Mouse (Mus musculus): ENCODE data around the gene Rnase1. TPM values are rescaled to one million over a fixed set of nuclear protein-coding genes. Genes with fewer than 3 reads are reported as not detected.

Gene Rnase1
- total RNA-seq, 2 experiments from 2014 or later: 1.3 to 2.1 TPM

- no peak for DNase-seq
Observed at GRCm38 (mm10) chr14:51140342-51140741, 6.2 kb downstream of the Rnase1 start.

DNA sequence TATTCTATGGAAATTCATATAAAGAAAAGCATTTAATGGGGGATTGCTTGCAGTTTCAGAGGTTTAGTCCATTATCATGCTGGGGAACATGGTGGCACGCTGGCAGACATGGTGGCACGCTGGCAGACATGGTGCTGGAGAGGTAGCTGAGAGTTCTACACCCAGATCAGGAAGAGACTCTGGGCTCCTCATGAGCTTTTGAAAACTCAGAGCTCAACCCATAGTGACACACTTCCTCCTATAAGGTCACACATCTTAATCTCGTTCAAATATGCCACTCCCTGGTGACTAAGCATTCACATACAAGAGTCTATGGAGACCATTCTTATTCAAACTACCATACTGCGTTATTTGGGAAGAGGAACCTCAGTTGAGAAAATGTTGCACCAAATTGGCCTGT, 14.2 kb downstream of the Rnase1 start:
- no peak for DNase-seq

DNA sequence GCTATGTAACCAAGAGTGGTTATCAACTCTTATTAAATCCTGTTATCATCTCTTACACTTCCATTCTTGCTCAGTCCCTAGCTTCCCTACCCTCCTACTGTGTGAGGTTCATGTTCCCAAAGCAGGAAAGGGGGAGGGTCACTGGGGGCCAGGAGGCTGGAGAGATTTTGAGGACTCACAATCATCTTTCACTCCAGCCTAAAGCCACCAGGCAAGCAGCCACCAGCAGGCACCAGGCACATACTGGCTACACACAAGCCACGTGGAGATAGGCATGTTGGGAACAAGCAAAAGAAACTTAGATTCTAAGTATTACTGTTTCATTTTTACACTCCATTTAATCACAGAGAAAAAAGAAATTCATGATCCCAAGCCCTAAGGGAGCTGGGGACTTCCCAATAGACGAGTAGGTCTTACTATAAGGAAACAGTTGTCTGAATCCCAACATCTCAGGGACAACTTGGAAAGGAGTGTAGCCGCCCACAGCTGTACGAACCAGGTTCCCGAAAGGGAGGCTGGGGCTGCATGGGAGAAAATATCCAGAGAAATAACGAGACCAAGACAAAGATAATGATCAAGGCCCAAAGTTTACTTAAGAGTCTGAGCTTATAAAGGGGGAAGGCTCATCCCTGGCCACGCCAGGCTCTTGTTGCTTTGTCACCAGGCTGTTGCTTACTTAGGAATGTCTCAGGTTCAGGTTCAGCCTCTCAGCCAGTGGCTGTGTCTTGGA, 15.3 kb downstream of the Rnase1 start:
- DNase-seq: no peak

DNA sequence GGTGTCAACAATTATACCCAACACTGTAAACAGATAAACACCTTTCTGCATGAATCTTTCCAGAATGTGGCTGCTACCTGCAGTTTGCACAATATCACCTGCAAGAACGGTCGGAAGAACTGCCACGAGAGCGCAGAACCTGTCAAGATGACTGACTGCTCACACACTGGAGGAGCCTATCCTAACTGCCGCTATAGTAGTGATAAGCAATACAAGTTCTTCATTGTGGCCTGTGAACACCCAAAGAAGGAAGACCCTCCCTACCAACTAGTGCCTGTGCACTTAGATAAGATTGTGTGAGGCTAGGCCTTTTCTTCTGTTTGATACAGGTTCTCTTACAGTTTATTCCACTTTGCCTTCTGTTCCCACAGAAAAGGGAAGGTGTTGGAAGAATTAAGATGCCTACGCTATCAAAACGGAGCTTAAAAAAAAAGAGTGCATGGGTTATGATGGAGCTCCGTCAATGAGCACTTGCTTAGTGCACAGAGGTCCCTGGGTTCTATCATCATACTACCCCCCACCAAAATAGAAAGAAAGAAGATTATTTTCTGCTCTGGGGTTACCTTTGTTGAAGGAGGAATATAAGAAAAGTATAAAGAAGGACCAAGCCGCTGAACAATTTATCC, 16.2 kb downstream of the Rnase1 start:
- no peak for DNase-seq

DNA sequence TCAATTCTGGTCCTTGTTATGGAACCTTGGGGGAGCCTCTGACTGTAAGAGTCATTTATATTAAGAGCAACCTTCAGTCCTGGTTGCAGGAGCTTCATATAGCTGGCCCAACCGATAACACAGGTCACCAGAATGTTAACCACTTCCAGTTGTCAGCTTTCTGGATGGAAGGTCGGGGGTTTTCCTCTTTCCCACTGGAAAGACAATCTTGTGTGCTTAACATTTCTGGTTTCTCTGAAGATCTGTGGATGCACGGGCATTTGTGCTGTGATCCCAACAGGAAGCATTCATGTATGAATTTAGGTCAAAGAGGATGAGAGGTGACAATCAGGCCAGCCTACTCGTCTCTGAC, 17.0 kb downstream of the Rnase1 start:
- no peak for DNase-seq

DNA sequence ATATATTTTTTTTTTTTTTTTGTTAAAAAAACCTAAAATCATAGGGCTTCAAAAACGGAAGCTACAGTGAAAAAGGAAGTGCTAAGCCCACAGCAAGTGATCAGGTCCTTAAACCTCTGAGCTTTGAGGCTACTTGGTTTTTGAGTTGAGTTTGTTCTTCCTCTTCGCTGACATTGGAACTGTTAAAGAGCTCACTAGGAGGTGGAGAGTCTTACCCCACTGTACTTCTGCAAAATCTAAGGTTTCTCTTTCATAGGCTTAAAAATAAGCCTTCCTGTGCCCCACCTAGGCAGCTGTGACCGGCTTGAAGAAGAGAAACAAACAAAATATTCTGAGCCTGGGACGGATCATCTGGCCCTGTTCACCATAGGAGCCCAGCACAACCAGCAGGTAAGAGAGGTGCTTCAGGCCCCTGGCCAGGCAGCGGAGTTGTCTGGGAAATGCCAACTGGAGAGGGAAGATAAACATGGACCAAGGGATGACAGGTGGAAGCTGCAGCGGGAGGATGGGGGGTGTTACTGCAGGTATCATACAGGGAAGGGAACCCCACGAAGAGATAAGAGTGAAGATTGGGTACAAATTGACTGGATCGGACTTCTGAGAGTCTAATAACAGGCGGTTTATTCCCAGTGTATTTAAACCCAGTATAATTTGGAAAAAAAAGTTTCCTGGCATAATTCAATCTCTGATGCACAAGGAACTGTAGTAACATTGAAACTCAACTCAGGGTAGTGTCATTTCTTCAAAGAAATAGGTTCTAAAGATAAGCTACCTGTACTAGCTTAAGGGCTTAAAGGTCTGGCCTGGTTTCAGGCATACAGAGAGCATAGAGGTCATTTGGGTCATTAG, 17.6 kb downstream of the Rnase1 start:
- DNase-seq: no peak

DNA sequence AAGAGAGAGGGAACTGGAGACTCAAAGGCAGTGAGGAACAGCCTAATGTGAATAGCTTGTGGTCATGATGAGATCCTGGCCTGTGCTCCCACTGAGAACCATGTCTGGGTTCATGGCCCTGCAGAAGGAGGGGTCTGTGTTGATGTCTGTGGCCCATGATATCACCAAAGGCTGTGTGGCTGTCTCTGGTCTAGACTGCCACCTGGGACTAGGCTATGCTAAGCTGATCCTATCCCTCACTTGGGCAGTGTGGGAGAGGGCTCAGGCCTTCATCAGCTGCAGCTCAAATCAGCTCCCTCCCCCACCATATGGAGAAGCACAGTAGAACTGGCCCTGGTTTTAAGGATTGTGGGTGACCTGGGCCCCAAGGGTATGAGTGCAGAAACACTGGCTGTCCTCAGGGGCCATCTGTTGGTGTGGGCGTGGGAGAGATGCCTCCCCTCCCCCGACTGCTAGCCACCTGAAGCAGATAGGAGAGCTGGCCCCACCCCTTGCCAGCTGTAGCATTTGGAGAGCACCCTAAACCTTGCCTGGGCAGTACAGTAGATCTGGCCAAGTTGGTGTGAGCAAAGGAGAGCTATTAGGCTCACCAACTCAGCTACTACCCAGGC, 18.8 kb downstream of the Rnase1 start:
- no peak for DNase-seq

DNA sequence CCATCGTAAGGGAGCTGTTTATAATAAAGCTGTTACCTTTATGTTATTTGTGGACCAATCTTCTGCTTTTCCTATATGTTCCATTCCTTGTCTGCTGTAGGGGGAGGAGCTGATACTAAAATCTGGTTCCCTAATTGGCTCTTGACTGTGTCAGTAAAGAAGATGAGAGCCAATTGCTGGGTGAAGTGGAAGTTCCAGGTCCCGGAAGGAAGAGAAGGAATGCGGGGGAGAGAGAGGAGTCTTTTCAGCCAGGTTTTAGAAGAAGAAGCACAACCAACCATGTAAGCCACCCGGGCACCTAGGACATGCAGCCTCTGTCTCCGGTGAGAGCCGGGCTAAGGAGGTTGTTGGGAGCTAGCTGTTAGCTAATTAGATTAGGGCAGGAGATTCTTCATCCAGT, 20.9 kb downstream of the Rnase1 start:
- no peak for DNase-seq

- no peak for DNase-seq
Observed at GRCm38 (mm10) chr14:51113916-51114560, 32.5 kb downstream of the Rnase1 start, which contains the start of gene Eddm3b. Gene Eddm3b, plus strand, starts transcription at chr14:51114426.

DNA sequence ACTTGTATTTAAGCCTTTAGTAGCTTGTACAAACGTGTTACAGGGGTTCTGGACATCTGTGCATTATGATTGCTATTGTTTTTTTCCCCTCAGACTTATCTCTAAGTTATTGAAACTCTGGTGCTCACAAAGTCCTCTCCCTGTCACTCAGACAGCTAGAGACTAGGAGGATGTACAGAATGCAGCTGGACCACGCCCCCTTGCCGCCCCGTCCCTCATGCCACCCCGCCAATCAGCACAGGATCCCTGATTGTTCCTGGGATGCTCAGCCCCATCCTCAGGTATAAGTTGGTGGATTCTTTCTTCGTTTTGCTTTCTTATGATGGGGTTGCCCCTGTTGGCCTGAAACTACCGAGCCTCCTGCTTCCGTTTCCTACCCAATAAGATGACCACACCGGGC, 33.1 kb downstream of the Rnase1 start:
- no peak for DNase-seq

DNA sequence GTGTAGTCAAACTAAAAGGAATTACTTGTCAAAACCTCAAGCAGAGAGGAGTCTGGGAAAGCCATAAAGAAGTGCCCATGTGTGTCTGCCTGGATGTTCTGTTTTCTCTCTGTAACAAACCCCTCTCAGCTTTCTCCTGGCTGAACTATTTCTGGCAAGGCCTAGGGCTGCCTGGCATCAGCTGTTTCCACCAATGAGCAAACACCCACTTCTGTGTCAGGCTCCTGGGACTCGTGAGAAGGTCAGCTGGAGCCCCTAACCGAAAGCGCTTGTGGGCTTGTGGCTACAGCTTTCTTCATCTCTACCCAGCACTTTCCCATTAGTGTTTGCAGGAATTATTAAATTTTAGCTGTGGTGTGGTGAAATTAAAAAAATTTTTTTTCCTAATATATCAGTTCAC, 34.6 kb downstream of the Rnase1 start:
- no peak for DNase-seq

GRCm38 (mm10) chr14:51106449-51106967, 40.1 kb downstream of the Rnase1 start:
- no peak for DNase-seq

GRCm38 (mm10) chr14:51104366-51104765, 42.2 kb downstream of the Rnase1 start:
- DNase-seq: no peak

DNA sequence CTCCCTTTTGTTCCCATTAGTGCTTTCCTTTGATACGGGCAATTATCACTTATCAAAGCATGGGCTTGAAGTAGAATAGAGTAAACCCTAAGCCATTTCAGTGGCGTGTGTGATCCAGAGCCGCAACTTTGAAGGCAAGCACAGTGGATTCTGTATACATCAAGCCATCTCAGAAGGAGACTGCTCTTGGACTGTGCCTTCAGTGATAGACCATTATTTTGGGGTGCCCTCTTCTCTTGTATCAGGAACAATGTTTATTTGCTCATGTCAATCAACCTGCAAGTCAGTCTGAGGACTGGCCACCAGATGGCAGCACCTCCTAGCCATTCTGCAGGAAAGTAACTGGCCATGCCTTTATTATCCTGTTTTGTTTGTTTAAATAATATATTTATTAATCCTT, 43.4 kb downstream of the Rnase1 start:
- DNase-seq: peak; percentile 66 to 72

- no peak for DNase-seq
Observed at GRCm38 (mm10) chr14:51101284-51101683, 45.3 kb downstream of the Rnase1 start.

DNA sequence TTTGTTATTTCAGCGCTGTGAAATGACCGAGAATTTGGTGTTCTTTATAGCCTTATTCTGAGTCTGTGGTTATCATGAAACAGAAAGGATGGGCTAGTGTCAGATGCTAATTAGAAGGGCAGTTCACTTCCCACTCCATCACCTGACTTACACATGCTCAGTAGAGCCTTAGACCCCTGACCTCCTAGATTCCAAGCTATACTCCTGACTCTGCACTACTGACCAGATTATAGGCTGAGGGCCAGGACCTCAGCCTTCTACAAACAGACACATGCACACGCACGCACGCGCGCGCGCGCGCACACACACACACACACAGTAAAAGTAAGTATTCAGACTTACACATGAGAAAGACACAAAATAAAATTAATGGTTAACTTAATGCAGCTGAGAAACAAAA, 47.7 kb downstream of the Rnase1 start:
- no peak for DNase-seq

DNA sequence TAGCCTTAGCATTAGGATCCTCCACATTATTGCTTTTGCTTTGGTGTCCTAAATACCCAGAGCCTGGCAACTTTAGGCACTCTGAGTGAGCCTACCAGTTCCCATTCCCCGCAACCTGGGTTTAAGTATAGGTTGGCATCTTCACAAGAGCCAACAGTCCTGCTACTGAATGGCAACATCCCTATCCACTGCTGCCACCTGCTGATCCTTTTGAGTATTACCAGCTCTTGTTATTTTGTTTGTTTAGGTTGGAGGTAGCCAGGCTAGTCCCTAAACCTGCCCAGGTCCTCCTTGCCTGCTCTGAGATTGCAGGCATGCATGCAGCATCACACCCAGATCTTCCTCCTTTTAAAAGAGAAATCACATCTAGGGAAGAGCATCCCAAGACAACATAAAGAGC, 48.3 kb downstream of the Rnase1 start:
- DNase-seq: peak; percentile 60 to 77

DNA sequence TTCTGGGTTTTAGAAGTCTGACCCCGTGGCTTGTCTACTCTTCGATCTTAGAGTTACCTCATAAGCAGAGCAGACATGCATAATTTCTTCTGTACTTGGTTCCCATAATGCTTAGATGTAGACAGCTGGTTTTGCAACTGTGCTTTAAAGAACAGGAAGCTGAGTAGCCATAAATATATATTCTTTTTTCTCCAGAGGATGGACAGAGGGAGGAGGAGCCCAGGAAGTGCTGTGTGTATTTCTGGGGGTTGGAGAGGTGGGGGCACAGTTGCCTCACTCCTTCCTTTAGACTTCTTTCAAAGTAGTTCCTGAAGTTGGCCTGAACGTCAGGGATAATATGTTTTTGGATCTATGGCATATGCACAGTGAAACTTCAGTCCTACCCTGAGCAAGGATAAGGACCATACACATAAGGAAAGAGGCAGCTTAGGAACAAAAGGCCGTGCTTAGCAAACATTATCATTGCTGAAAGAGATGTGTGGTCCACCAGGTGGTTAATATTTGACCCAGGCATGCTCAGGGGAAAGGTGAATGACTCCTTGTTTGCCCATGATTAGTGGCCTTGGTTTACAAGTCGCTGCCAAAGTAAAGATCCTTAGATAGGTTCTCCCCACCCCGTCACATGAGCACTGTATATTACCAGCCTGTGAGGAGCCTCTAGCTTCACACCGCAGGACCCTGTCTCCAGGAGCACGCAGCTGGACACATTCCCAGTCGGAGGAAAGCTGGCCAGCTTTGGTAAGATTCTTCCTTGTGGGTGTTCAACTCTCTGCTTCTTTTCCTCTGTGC, 50.7 kb downstream of the Rnase1 start:
- no peak for DNase-seq
